In the genomic region with DNA sequence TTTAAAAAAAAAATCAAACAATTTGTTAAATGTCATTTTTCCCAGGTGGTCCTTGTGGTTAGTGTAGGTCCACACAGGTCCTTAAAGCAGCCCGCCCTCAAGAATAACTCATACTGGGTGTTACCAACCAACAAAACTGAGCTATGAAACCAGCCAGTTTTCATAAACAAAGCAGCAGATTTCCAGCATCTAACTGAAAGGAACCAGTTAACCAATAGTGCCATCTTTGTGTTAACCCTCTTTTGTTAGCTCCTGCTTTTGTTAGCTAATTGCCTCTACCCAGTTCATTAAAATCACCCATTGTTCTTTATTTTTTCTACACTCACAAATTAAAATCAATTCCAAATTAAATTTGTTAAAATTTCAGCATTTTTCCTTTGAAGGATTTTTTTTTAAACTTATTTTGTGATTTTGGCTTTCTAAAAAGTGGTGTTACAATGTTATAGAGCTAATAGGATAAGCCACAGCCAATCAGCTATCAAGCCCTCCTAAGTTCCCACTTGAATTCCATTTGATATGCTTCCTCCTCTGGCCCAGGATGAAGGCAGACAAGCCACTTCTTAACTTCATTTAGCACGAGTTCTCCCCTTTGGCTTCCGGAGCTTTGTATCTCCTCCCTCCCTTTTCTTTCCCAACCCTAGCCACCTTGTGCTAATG, we compare ENCODE assay signal across 15 mouse cellular contexts.
"Had no signal": no experiment of that assay in that cellular context is flagged by ENCODE, and none has a peak within 500 bp of the region (broad histone marks: within the 10 kb centered on the region; RNA-seq: fewer than 3 reads in every experiment).

No protein-coding gene starts in this region.

- DNase-seq: kidney, adult 9 months; kidney, postnatal 14 days; kidney, postnatal 4 days; liver, embryonic 13.5 days; lung, adult 2 months; lung, postnatal 14 days; lung, postnatal 4 days; midbrain, embryonic 14.5 days; thymus, adult 2 months; thymus, postnatal 14 days; thymus, postnatal 4 days had no signal

- H3K4me1 ChIP-seq: limb, embryonic 10.5 days; liver, embryonic 13.5 days had no signal

- H3K9ac ChIP-seq: limb, embryonic 13.5 days; liver, embryonic 13.5 days had no signal

- H3K4me2 ChIP-seq: limb, embryonic 13.5 days; liver, embryonic 13.5 days; midbrain, embryonic 11.5 days had no signal

- H3K9me3 ChIP-seq: limb, embryonic 10.5 days; limb, embryonic 13.5 days; liver, embryonic 13.5 days had no signal

- H3K4me3 ChIP-seq: limb, embryonic 10.5 days; limb, embryonic 13.5 days; liver, embryonic 13.5 days had no signal

- H3K27me3 ChIP-seq: limb, embryonic 13.5 days; liver, embryonic 13.5 days had no signal

- H3K27ac ChIP-seq: limb, embryonic 10.5 days; limb, embryonic 13.5 days; liver, embryonic 13.5 days; stomach, postnatal 0 days had no signal

- H3K36me3 ChIP-seq: limb, embryonic 10.5 days; limb, embryonic 13.5 days; liver, embryonic 13.5 days had no signal
